Mouse (Mus musculus) ES-Bruce4 (cell line): Measurements from ENCODE around the gene Kif13a.

Experiments used
- CTCF ChIP-seq: IDR thresholded peaks from one replicate; pipeline ENCODE4 v1.8.1; 2011; ENCODE audit warnings: low read depth, low read length
- EP300 ChIP-seq: IDR thresholded peaks from 2 replicates; pipeline ENCODE4 v1.6.1; 2011; ENCODE audit warnings: low read depth, low read length; ENCODE audit not compliant: insufficient read depth
- POLR2A ChIP-seq: IDR thresholded peaks from one replicate; pipeline ENCODE4 v1.8.1; 2011; ENCODE audit warnings: low read length; ENCODE audit not compliant: insufficient read depth

- TF ChIP-seq CTCF (no peak), POLR2A (no peak), EP300 (no peak)
Observed at GRCm38 (mm10) chr13:46918509-46918908, 11.2 kb downstream of the Kif13a start.
